Mouse (Mus musculus) adrenal gland, adult (tissue): ENCODE data around the gene Syne1.
A peak's percentile ranks its signal among the peaks of the same experiment; 100 is the strongest.
"Not testable (repeated sequence)": the region's sequence is repeated elsewhere in the genome, so short reads cannot be mapped to it uniquely, and the experiment has no call there.

Experiments
- DNase-seq, 2 experiments: peaks; one replicate each; pipeline ENCODE4 v3.0.0; 2022 to 2023; ENCODE audit warnings: low spot score in 1 of 2; ENCODE audit not compliant: inconsistent age in 2 of 2

Syne1 gene

DNA sequence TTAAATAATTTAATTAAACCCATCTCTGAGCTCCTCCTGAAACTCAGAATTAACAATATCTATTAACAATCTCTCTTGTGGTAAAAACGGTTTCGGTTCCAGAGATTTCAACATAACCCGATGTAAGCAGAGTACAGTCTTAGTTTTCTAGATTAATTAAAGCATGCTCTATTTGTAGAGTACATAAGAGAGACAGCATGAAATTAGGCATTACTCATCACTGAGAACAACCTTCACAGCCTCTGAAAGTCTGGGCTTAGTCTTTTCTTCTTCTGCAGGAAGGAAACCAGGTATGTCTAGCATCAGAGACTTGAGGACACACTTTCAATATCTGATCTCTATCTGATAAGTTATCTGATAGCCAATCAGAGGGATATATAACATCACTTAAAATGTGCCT, 29.0 kb downstream of the Syne1 start:
- DNase-seq, result no peak

DNA sequence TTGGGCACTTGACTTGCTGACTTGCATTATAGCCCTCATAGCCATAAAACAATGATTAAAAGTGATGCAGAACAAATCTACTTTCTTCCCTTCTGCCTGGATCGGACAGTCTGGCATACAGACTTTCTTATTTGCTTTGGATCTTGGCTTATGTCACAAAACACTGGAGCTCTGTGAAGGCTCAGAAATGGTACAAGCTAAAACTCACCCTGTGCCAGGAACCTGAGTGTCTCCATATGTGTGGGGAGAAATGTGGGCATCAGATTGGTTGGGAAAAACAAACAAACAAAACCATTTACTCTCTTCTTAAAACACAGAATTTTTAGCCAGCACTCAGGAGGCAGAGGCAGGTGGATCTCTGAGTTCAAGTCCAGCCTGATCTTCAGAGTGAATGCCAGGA, 30.6 kb downstream of the Syne1 start:
- no peak for DNase-seq

DNA sequence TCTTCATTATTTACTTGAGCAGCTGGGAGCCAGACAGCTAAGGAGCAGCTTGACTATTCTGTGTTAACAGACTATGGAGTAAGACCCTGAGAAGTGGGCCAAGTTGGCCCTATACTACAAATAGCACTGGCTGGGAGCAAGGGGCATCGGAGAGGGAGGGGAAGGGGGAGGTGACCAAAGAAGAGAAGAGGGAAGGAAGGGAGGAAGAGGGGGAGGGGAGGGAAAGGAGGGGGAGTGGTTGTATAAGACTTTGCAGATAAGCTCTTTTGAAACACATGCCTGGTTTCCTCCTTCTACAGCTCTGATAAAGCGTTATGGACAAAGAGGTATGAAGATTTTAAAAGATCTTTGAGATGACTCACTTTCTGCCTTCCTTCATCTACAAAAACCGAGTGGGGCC, 36.0 kb downstream of the Syne1 start:
- no peak for DNase-seq

DNA sequence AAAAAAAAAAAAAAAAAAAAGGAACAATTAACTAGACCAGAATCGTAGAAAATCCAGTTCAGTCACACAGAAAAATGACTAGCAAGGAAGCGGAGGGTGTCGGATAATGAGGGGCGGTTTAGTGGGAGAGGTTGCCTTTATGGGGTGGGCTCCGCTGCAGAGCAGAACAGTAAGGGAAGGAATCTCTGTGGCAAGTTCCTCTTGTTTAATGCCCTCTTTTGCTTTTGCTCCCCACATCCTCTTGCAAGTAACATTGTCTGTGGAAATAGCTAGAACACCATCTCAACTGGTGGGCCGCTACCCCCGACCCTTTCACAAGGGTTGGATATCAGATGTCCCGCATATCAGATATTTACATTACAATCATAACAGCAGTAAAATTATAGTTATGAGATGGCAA, 37.1 kb downstream of the Syne1 start:
- no peak for DNase-seq

DNA sequence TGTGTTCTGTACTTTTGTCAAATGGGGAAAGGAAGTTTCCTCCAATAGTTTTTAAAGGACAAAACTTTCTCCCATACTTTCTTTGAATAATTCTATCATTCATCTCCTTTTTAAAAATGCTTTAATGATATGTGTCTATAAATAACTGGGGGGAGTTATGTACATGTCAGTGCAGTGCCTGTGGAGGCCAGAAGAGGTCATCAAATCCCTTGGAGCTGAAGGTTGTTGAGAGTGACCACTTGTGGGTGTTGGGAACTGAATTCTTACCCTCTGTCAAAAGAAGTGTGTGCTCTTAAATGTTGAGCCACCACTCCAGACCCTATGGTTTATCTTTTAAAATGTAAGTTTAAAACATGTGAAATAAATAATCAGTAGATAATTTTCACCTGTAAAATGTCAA, 39.0 kb downstream of the Syne1 start:
- DNase-seq, result peak in 1 of 2 experiments; percentile 32

DNA sequence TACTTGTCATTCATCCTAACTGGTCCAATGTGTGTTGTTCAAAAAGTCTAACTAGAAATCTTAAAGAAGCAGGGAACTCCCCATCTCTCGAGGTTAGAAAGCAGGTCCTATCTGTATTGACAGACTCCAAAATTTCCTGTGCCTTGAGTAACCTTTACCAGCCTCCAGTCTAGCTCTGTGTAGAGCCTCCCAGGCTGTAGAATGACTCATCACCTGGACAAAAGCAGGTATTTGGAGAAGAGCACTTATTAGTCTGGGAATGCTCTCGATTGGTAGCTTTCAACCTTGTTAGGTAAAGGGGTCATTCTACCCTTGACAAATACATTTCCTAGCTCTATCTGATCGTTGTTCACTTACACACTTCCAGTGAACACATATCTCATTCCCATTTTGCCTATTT, 39.9 kb downstream of the Syne1 start:
- no peak for DNase-seq

DNA sequence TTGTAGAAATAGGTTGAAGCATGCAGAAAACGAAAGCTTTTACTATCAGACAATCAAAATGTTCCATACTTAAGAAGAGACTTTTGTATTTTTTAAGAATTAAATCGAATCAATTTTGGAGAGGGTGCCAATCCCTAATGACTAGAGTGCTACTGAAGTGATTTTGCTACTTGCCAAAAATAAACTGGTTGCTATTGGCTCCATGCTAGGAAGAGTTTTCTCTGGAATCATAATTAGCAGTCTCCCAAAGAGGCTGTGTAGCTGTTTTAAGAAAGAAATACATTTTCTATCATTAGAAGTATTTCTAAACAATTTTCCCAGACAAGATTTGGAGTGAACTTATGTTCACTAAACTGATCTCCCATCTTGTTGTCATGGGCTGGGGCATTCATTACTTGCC, 43.8 kb downstream of the Syne1 start:
- no peak for DNase-seq

DNA sequence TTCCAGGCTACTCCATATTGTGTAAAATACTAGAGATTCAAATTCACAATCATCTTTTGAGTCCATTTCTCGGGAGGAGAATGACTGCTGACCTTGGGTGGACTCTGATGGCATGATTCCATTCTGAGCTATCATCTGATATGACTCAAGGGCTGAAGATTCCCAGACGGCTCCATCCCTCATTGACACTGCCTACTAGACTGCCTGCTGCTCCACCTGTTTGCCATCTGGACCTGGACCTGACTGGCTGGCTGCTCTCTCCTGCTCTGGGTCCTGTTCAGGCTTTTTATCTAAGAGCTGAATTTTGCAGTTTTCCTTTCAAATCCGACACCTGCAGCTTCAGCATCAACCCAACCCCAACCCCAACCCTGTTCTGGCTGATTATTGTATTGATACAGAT, 46.5 kb downstream of the Syne1 start:
- DNase-seq, result no peak

DNA sequence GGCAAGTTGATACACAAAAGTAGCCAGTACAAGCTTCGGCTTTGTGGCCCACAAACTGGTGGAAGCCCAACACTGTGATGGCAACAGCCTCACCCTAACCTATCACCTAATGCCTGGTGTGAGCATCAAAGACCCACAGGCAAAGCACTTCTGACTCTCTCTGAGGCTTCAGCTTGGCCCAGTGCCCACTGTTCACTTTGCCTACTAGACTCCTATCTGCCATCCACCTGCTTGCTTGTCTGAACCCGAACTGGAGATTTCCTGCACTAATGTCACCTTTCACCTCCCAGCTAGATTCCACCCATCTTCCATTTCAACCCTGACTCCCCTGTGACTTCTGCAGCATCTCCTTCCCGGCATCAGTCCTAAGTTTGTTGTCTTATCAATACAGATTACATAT, 47.4 kb downstream of the Syne1 start:
- DNase-seq, result no peak

DNA sequence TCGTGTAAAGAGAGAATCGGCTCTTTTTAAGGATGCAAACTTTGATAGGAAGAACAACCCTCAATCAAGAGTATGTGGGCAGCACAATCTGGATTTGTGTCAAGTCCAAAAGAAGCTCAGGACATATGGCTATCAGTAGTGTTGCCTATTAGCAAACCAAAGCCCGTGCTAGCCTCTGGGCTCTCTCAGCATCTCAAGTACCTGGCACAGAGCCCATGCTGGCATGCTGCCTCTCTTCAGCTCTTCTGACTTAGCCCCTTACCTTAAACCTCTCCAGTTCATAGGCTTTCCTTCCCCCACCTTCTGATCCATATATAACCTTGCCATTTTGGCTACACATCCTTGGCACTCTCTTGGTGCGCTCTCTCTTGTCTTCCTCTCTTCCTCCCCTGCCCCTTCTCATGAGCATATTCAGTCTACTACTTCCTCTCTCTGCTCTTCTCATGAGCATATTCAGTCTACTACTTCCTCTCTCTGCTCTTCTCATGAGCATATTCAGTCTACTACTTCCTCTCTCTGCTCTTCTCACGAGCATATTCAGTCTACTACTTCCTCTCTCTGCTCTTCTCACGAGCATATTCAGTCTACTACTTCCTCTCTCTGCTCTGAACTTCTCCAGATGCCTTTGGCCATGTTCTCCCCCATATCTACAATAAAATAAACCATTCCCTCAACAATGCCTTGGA, 51.5 kb downstream of the Syne1 start:
- not testable (repeated sequence) for DNase-seq

DNA sequence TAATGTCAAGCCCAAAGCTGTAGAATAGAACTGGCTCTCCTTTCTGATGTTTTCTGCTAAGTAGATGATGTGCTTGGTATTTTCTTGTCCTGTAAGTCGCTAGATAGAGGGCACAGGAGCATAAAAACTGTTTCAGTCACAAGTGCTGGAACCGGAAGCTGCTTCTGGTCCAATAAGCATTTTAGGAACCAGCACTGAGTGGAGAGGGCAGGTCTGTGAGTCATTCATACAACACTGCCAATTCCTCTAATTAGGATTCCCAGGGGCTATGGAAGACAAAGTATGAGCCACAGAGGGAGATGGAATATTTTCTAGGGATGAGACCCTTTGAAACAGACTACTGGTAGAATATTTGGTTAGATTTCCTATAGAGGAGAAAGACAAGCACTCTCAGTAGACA, 53.4 kb downstream of the Syne1 start:
- DNase-seq, result peak in 1 of 2 experiments; percentile 24

DNA sequence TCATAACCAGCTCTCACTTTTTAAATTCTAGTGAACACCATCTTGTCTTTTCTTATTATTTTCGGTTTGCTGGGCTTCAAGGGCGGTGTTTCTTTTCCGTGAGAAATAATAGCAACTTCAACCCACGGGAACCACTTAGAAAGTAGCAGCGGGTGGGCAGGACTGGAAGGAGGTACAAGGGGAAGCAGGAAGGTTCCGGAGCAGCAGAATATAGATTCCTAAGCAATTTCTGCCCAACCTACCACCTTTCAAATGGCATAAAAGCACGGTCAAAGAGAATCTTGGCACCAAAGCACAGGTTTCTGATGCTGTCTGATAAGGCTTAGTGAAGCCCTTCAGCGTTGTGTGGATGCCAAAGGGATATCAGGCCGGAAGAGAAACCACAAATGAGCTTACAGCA, 60.2 kb downstream of the Syne1 start:
- DNase-seq, result no peak

DNA sequence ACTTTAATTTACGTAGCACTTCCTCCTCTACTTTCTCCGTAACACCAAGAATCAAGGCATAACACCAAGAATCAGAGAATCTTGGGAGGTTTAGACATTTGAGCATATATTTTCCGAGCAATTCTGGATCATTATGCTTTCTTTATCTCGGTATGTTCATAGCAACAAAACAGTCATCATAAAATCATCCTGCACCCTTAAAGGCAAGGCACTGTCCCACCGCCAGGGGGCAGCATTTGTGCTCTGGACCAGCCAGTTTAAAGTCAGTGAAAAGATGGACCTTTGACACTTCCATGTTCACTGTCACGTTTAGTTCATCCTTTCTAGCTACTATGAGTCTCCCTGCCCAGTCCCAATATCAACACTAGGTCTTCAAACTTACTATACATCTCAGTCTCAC, 61.3 kb downstream of the Syne1 start:
- peak in 1 of 2 experiments; percentile 36 for DNase-seq

DNA sequence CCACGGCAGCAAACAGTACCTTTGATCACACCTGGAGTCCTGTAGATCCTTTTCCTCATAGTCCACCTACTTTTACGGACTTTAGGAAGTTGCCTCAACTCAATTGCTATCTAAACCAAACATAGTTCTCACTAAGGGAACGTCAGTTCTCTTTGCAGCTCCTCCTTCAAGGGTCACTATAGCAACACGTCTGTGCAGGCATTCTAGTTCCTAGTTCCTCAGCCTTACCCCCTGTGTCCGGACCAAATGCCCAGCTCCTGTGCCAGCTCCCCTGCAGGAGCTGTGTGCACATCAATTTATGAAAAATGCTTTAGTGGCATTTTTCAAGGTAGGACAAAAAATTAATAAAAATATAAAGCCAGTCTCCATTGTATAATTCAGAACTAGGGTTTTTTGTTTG, 63.2 kb downstream of the Syne1 start:
- DNase-seq, result no peak

DNA sequence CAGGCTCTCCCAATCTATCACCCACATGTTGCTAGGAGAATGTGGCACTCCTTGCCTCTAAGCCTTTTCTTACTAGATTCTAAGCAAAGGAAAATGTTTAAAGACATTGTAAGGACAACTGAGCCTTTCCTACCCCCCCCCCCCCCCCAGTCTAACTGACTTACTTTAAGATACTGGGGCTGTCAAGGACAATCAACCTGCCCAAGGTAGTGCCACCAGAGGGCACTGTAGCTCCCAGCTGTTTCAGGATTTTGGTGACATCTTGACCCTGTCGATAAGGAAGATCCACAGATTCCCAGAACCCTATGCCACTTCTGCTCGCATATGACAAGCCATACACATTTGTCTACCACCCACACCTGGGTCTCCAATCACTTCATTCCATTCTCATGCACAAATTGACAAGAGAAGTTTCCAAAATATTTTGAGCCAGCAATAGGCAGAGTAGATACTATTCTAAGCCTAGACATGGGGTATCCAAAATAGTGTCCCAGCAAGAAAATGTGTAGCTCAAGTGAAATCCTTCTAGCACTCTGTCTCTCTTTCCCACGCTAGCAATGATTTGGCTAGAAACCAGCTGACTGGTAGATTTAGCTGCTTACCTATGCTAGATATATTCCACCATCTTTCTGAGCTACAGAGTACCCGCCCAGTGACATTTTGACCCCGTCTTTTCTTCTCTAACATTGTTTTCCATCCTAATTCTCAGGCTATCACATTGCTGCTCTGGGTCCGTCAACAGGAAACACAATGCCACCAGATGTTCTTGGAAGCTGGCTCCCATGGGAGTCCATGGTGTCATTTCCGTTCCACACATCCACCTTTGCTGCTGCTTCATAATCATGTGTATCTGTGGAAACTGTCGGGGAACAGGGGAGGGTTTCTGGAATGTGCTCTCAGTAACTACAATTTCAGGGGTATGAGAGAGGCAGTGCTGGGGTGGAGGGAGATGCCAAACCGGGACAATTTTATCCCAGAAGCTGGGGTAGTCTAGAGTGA, 70.4 kb downstream of the Syne1 start:
- peak in 1 of 2 experiments; percentile 25 for DNase-seq

DNA sequence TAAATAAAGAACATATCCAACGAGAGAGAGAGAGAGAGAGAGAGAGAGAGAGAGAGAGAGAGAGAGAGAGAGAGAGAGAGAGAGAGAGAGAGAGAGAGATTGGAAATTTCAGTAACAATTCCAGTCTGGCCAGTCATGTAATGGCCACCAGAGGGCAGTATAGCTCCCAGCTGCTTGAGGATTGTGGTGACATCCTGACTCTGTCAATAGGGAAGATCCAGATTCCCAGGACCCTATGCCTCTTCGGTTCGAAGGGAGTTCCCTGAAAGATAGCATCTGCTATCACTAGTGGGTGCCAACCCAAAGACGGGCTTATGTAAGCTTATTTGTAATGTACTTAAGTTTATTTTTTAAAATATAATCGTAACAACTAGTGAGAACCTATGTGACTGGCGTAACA, 71.2 kb downstream of the Syne1 start:
- DNase-seq, result peak; percentile 11 to 76

DNA sequence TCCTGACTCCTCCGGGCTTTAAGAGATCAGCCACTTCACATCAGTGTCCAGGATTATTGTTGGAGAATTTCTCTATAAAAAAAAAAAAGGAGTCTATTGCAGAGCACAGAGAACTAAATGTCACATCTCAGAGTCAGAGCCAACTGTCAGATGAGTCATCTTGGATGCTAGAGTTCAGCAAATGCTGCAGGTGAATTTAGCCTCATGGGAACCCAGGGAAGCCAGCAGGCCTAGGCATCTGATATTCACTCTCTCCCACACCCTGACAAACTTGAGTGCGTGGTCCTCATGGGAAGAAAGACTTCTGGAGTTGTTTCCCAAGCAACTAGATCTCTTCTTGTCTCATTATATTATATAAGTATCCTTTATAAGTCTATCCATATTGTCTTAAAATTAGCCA, 82.6 kb downstream of the Syne1 start:
- DNase-seq, result peak in 1 of 2 experiments; percentile 54

DNA sequence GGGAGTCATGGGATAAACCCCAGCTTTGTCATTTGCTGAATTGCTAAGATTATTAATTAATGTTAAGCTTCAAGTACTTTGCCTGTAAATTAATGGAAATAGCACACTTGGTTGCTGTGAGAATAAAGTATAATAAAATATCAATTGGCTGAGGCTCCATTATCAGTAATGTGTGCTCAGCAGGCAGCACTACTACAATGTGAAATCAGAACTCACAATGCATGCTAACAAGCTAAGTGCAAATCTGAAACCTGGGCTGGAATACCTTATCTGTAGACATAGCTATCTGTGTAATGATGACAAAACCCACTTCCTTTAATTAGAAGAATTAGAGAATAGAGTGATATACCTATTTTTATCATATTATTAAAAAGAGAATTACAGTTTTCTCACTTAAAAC, 97.5 kb downstream of the Syne1 start:
- no peak for DNase-seq

DNA sequence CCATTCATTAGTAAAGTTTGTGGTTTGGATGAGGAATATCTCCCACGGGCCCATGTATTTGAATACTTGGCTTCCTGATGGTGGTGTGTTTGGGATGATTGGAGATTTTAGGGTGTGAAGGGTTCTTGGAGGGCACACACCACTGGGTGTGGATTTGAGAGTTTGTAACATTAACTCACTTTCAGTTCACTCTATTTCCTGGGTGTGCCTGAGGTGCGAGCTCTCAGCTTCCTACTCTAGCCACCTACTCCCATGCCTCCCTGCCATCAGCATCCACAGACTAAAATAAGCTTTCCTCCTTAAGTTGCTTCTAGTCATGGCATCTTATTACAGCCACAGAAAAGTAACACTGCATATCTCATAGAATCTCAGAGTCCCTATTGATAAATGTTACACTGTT, 101.3 kb downstream of the Syne1 start:
- DNase-seq, result no peak

DNA sequence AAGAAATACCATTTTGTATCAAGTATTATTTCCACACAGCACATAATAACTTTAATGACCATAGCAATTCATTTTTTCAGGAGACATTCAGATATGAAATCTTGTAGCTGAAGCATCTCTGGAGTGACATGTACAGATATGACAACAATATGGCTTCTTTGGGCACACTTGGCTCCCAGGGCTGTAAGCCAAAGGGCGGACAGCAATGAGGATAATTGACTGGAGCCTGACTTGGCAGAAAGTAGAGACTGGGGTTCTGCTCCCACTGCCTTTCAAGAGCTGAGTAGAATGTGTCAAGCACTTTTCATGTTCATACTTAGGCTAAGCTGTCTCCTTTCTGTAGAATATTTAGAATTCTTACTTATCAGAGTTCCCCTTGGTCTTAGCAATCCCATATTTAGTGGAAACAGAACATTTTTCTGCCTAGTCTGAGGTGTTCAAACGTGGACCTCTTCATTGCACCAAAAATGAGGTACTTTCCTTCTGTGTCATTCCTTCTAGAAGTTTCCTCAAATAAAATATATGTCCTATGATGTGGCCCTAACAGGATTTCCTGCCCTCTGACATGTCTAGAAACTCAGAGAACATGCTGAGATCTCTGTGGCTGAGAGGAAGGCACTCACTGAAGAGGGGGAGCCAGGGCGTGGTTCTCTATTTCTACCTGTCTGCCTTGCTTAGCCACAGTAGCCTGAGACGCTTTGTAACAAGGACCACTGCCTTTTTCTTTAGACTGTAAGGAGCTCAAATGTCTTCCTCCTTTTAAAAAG, 103.1 kb downstream of the Syne1 start:
- DNase-seq, result no peak

DNA sequence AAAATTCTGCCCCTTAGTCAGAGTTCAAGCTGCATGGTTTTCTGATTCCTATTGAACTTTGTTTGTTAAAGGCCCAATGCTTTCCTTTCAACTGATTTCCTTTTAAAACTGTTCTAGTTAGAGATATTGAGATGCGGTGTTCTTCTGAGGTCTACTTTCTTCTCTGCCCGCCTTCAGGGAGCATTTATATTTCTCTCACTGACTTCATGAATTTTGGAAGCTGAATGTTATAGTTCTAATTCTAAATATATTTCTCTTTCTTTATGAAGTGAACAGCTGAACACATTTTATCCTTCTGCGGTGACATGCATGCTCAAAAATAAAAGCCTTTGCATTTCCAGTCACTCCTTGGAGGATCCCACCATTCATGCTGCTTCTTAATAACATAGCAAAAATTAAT, 106.0 kb downstream of the Syne1 start:
- no peak for DNase-seq

DNA sequence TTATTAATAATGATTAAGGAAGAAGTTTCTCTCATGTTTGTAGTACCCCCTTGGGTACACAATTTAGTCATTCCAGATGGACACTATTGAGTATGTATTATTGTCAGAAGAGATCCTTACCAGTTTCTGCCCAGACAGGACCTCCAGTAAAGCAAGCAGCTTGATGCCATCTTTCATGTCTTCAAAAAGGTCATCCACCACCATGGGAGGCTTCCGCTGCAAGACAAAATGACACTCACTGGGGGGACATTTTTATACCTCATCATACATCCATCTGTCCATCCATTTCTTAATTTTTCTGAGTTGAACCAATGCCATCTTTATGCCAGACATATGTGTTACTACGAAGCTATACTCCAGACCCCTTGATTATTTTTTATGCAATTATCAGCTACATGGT, 108.3 kb downstream of the Syne1 start:
- DNase-seq, result no peak
